Mouse (Mus musculus) lung, embryonic 14.5 days (tissue): ENCODE measurements around the gene Heatr5b. TPM values are rescaled to one million over a fixed set of nuclear protein-coding genes. Genes with fewer than 3 reads are reported as not detected.

Experiments used
- ATAC-seq: fragments of 200-750 bp; cut with Nextera tagmentation; 2 replicates; pipeline ENCODE4 v1.8.0; 2017; ENCODE audit warnings: mild to moderate bottlenecking, moderate TSS enrichment, moderate library complexity; ENCODE audit not compliant: insufficient read depth
- DNase-seq: peaks from one replicate; pipeline ENCODE4 v3.0.0-alpha.2; 2015
- H3K27ac ChIP-seq: fragments of 300-500 bp; sonication (generic); 2 replicates; pipeline ENCODE4 v1.5.1; 2014; ENCODE audit warnings: low read depth, mild to moderate bottlenecking, moderate library complexity
- H3K27me3 ChIP-seq: fragments of 300-500 bp; sonication (generic); 2 replicates; pipeline ENCODE4 v1.6.1; 2014; ENCODE audit warnings: low read length, control low read depth; ENCODE audit not compliant: insufficient read depth
- H3K36me3 ChIP-seq: fragments of 300-500 bp; sonication (generic); 2 replicates; pipeline ENCODE4 v1.6.1; 2014; ENCODE audit warnings: control low read depth; ENCODE audit not compliant: insufficient read depth
- H3K4me1 ChIP-seq: fragments of 300-500 bp; sonication (generic); 2 replicates; pipeline ENCODE4 v1.6.1; 2014; ENCODE audit warnings: antibody characterized with exemption, control low read depth; ENCODE audit not compliant: insufficient read depth
- H3K4me2 ChIP-seq: fragments of 300-500 bp; sonication (generic); 2 replicates; pipeline ENCODE4 v1.6.1; 2014; ENCODE audit warnings: mild to moderate bottlenecking
- H3K4me3 ChIP-seq: fragments of 300-500 bp; sonication (generic); 2 replicates; pipeline ENCODE4 v1.5.1; 2014; ENCODE audit warnings: low read depth, low read length
- H3K9ac ChIP-seq: fragments of 300-500 bp; sonication (generic); 2 replicates; pipeline ENCODE4 v1.6.1; 2014
- H3K9me3 ChIP-seq: fragments of 300-500 bp; sonication (generic); 2 replicates; pipeline ENCODE4 v1.6.1; 2016; ENCODE audit warnings: low read depth, low read length, control low read depth
- CTCF ChIP-seq: IDR thresholded peaks from 2 replicates; pipeline ENCODE4 v1.5.1; 2016; ENCODE audit warnings: antibody characterized with exemption, low read depth
- WGBS: fragments of 180-500 bp; shearing (Covaris S2); extraction: QIAGEN DNeasy Blood & Tissue Kit; methylation state at CpG from one replicate; pipeline ENCODE4 v1.1.7; 2014; 5-methylcytosine and 5-hydroxymethylcytosine counted together
- polyA plus RNA-seq: library from polyadenylated mRNA; unstranded; fragments of >200 nt; fragmentation: Nextera tagmentation; extraction: Ambion mirVana; gene quantifications from 2 replicates; pipeline ENCODE4 v1.2.1, GENCODE M21; 2014

Gene Heatr5b
- polyA plus RNA-seq, 1 experiment from 2014 or later = 15.0 TPM

DNA sequence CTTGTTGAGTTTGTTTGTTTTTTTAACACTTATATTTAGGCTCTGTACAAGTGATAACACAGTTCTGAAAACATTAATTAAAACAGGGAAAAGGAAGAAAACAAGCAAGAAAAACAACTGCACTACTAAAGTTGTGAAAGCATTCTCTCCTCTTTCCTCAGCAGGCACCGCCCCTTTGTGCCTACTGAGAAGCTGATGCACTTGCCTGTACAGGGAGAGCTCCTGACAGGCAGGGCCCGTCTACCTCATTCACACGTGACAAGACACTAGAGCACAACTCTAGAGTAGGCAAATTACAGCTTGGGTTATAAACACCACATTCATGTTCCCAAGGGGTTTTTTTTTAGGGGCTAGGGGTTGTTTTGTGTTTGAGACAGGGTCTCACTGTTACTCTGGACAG is 65.8 kb downstream of the Heatr5b start:
- H3K4me3 ChIP-seq = no peak overlapping the region
- no peaks in the 10 kb centered on the region for H3K27me3 ChIP-seq
- ATAC-seq = no peak
- no peak overlapping the region for H3K27ac ChIP-seq
- no peak overlapping the region for H3K4me2 ChIP-seq
- H3K36me3 ChIP-seq = peaks cover 16% of the 10 kb centered on the region; the same call in 1 of the 2 replicates
- no peaks in the 10 kb centered on the region for H3K9me3 ChIP-seq
- WGBS = 70% methylated on average over 3 of the region's 3 CpGs
- H3K9ac ChIP-seq = no peak overlapping the region
- TF ChIP-seq CTCF = no peak
- no peak for DNase-seq
- no peaks in the 10 kb centered on the region for H3K4me1 ChIP-seq

DNA sequence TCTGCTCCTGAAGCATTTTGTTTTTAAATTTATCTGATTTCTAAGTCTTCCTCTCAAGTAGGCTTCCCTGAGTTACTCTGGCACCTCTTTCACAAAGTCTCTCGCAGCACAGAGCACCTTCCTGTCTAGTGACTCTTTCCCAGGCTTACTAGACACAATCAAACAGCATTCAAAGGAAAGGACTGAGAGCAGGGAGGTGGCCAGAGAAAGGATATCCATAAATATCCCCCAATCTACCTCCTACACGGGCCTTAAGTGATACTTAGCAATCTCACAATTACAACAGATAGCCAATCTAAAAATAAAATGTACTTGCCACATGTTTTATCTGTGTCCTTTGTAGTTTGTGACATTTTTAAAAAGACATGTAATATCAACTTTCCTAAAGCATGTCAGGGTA is 66.2 kb downstream of the Heatr5b start:
- Histone ChIP-seq H3K27me3 (no peaks in the 10 kb centered on the region), H3K27ac (no peak overlapping the region), H3K9ac (no peak overlapping the region), H3K4me3 (no peak overlapping the region), H3K36me3 (peaks cover 20% of the 10 kb centered on the region; the same call in 1 of the 2 replicates), H3K4me1 (no peaks in the 10 kb centered on the region), H3K4me2 (no peak overlapping the region), H3K9me3 (no peaks in the 10 kb centered on the region)
- DNase-seq (no peak), ATAC-seq (no peak)
- no peak for TF ChIP-seq CTCF
- WGBS = 56% methylated on average over 2 of the region's 2 CpGs

DNA sequence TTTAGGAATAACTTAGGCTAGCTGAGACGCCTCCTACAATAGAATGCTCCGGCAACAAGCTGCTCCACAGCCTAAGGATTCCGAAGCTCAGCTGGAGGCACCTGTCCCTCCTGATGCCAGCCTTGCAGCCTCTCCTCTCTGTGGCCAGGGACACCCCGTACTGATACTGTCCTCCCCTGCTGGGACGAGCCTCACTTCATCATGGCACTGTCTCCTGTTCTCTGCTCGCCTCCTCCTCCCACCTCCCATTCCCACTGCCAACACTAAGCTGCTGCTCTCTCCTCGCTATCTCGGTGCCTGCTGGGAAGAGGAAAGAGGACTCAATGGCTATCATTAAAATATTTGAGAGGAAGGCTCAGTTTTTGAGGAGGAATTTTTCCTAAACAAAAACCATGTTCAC is 67.6 kb downstream of the Heatr5b start:
- H3K4me1 ChIP-seq = no peaks in the 10 kb centered on the region
- H3K4me2 ChIP-seq = no peak overlapping the region
- no peak for ATAC-seq

DNA sequence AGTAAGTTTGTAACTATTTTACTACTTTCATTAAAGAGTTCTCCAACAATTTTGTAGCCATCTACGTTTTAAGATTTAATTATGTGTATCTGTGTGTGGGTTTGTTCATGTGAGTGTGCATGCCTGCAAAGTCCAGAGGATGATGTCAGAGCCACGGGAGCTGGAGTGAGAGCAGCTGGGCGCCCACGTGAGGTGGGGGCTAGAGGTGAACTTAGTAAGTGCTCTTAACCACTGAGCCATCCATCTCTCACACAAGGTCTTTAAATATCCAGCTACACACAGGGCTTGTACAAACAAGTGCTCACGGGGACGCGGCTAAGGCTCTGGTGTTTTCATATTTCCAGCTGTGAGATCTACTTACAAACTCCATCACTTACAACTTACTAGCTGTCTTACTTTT is 69.1 kb downstream of the Heatr5b start:
- no peak overlapping the region for H3K9ac ChIP-seq
- H3K27ac ChIP-seq = no peak overlapping the region
- H3K9me3 ChIP-seq = no peaks in the 10 kb centered on the region
- WGBS = 59% methylated on average over 7 of the region's 7 CpGs
- H3K4me1 ChIP-seq = no peaks in the 10 kb centered on the region
- peaks cover 18% of the 10 kb centered on the region; the same call in 1 of the 2 replicates for H3K36me3 ChIP-seq
- no peak for TF ChIP-seq CTCF
- no peak overlapping the region for H3K4me2 ChIP-seq
- H3K4me3 ChIP-seq = no peak overlapping the region
- DNase-seq (no peak), ATAC-seq (no peak)
- H3K27me3 ChIP-seq = no peaks in the 10 kb centered on the region

More for the DNA sequence above, 67.6 kb downstream of the Heatr5b start:
- no peaks in the 10 kb centered on the region for H3K27me3 ChIP-seq
- H3K27ac ChIP-seq = no peak overlapping the region
- no peak for DNase-seq
- no peak for TF ChIP-seq CTCF
- no peaks in the 10 kb centered on the region for H3K9me3 ChIP-seq
- no peak overlapping the region for H3K9ac ChIP-seq
- H3K4me3 ChIP-seq = no peak overlapping the region
- H3K36me3 ChIP-seq = peaks cover 17% of the 10 kb centered on the region; the same call in 1 of the 2 replicates
- WGBS = 57% methylated on average over 8 of the region's 8 CpGs

DNA sequence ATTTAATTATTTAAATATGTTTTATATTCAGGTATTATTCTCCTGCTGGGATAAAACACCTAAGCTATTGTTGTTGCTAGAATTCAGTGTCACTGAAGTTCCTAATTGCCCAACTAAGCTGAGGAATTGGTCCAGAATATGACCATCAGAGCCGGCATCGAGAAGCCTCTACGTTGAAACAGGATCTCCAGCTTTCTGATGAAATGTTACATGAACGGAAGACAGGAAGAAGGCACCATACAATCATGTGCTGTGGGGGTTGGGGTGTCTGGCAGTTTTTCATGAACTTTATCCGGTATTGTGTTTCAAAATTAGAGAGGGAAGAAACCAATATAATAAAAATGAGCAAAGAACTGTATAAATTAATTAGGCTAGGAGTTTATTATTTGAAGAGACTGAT is 71.9 kb downstream of the Heatr5b start:
- no peaks in the 10 kb centered on the region for H3K27me3 ChIP-seq
- no peak overlapping the region for H3K27ac ChIP-seq
- no peak overlapping the region for H3K4me2 ChIP-seq
- no peak for ATAC-seq
- H3K4me3 ChIP-seq = no peak overlapping the region
- H3K9ac ChIP-seq = no peak overlapping the region
- 80% methylated on average over 5 of the region's 5 CpGs for whole genome bisulfite sequencing
- H3K4me1 ChIP-seq = no peaks in the 10 kb centered on the region
- no peak for TF ChIP-seq CTCF
- H3K36me3 ChIP-seq = peaks cover 18% of the 10 kb centered on the region; the same call in 1 of the 2 replicates
- no peaks in the 10 kb centered on the region for H3K9me3 ChIP-seq
- DNase-seq = no peak

DNA sequence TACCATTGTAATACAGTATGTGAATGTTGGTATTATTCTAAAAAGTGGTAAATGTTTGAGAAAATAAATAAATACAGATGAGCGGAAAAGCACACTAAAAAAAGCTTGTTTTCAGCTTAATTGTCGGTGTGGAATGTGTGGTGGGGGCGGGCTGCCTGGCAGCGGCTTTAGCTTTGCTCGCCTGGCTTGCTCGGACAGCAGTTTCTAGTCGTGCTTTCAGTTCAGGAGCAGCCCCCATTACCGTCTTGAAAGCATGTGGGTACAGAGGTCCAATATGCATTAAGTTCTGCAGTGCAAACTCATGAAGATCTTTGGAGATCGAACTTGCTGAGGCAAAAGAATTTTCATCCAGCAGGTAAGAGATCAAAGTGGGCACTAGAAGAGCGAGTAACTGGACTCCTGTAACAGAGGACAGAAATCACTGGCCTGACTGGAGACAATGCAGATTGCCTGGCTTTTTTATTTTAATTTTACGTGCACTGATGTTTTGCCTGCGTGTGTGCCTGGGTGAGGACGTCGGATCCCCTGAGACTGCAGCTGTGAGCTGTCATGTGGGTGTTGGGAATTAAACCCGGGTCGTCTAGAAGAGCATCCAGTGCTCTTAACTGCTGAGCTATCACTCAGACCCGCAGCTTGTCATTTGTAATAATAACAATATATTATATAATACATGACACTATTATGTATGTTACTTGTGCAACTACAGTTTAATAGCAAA is 82.1 kb downstream of the Heatr5b start:
- Histone ChIP-seq H3K4me1 (no peaks in the 10 kb centered on the region), H3K9me3 (no peaks in the 10 kb centered on the region), H3K27me3 (no peaks in the 10 kb centered on the region), H3K4me3 (no peak overlapping the region), H3K9ac (no peak overlapping the region), H3K4me2 (no peak overlapping the region), H3K36me3 (peaks cover 21% of the 10 kb centered on the region; the same call in 1 of the 2 replicates), H3K27ac (no peak overlapping the region)
- 46% methylated on average over 17 of the region's 17 CpGs for WGBS
- no peak for TF ChIP-seq CTCF
- peak; percentile 32 for DNase-seq
- no peak for ATAC-seq

DNA sequence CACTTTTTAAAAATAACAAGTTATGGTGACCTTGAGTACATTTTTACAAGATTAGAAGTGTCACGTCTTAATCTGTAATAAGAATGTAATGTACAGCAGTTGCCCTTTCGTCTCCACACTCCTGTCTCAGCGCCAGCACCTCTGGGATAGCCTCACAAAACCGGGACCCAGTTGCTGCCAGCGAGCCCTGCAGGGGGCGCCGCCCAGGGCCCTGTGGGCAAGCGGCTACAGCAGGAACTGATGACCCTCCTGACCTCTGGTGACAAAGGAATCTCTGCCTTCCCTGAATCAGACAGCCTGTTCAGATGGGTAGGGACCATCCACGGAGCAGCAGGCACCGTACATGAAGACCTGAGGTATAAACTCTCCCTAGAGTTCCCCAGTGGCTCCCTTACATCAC is 83.1 kb downstream of the Heatr5b start:
- H3K4me3 ChIP-seq = no peak overlapping the region
- no peak for TF ChIP-seq CTCF
- no peaks in the 10 kb centered on the region for H3K4me1 ChIP-seq
- H3K9ac ChIP-seq = no peak overlapping the region
- H3K27ac ChIP-seq = no peak overlapping the region
- H3K36me3 ChIP-seq = peaks cover 19% of the 10 kb centered on the region; the same call in 1 of the 2 replicates
- H3K4me2 ChIP-seq = no peak overlapping the region
- ATAC-seq (no peak), DNase-seq (no peak)
- no peaks in the 10 kb centered on the region for H3K27me3 ChIP-seq
- WGBS = 63% methylated on average over 10 of the region's 10 CpGs
- H3K9me3 ChIP-seq = no peaks in the 10 kb centered on the region
